Mouse (Mus musculus): Measurements from ENCODE around the gene Ttc7b.

The Ttc7b gene

GRCm38 (mm10) chr12:100455453-100455852 lies 65.2 kb downstream of the Ttc7b start:
- no peak for DNase-seq (ENCODE audit: low read depth, low spot score)

GRCm38 (mm10) chr12:100447701-100448277 lies 72.8 kb downstream of the Ttc7b start:
- DNase-seq (ENCODE audit: low read depth, low spot score), result no peak

- no peak for DNase-seq (ENCODE audit: low read depth, low spot score)
Measured at GRCm38 (mm10) chr12:100447161-100447560, 73.5 kb downstream of the Ttc7b start.

GRCm38 (mm10) chr12:100445686-100446085 lies 74.9 kb downstream of the Ttc7b start:
- DNase-seq (ENCODE audit: low read depth, low spot score), result no peak

- DNase-seq (ENCODE audit: low read depth, low spot score), result no peak
Measured at GRCm38 (mm10) chr12:100445271-100445670, 75.4 kb downstream of the Ttc7b start.

GRCm38 (mm10) chr12:100444671-100445165 lies 75.9 kb downstream of the Ttc7b start:
- no peak for DNase-seq (ENCODE audit: low read depth, low spot score)

GRCm38 (mm10) chr12:100443452-100443851 lies 77.2 kb downstream of the Ttc7b start:
- no peak for DNase-seq (ENCODE audit: low read depth, low spot score)

- DNase-seq (ENCODE audit: low read depth, low spot score), result no peak
Measured at GRCm38 (mm10) chr12:100441609-100442008, 79.0 kb downstream of the Ttc7b start.

GRCm38 (mm10) chr12:100439883-100440282 lies 80.7 kb downstream of the Ttc7b start:
- DNase-seq (ENCODE audit: low read depth, low spot score), result no peak

- no peak for DNase-seq (ENCODE audit: low read depth, low spot score)
Measured at GRCm38 (mm10) chr12:100439145-100439755, 81.4 kb downstream of the Ttc7b start.

GRCm38 (mm10) chr12:100438509-100438908 lies 82.1 kb downstream of the Ttc7b start:
- DNase-seq (ENCODE audit: low read depth, low spot score), result no peak

GRCm38 (mm10) chr12:100437862-100438261 lies 82.8 kb downstream of the Ttc7b start:
- DNase-seq (ENCODE audit: low read depth, low spot score), result no peak

GRCm38 (mm10) chr12:100435763-100436162 lies 84.9 kb downstream of the Ttc7b start:
- DNase-seq (ENCODE audit: low read depth, low spot score), result no peak

GRCm38 (mm10) chr12:100431830-100432229 lies 88.8 kb downstream of the Ttc7b start:
- no peak for DNase-seq (ENCODE audit: low read depth, low spot score)

- no peak for DNase-seq (ENCODE audit: low read depth, low spot score)
Measured at GRCm38 (mm10) chr12:100429414-100430114, 91.1 kb downstream of the Ttc7b start.

GRCm38 (mm10) chr12:100428183-100428582 lies 92.4 kb downstream of the Ttc7b start:
- no peak for DNase-seq (ENCODE audit: low read depth, low spot score)

- DNase-seq (ENCODE audit: low read depth, low spot score), result no peak
Measured at GRCm38 (mm10) chr12:100426212-100426611, 94.4 kb downstream of the Ttc7b start.

- DNase-seq (ENCODE audit: low read depth, low spot score), result no peak
Measured at GRCm38 (mm10) chr12:100425028-100425427, 95.6 kb downstream of the Ttc7b start.

GRCm38 (mm10) chr12:100422286-100422820 lies 98.3 kb downstream of the Ttc7b start:
- DNase-seq (ENCODE audit: low read depth, low spot score), result no peak

GRCm38 (mm10) chr12:100421538-100421937 lies 99.1 kb downstream of the Ttc7b start:
- DNase-seq (ENCODE audit: low read depth, low spot score), result peak; percentile 17

- DNase-seq (ENCODE audit: low read depth, low spot score), result no peak
Measured at GRCm38 (mm10) chr12:100420903-100421302, 99.7 kb downstream of the Ttc7b start.
